Mouse (Mus musculus): ENCODE data around the gene Olfr56. TPM values are rescaled to one million over a fixed set of nuclear protein-coding genes. Genes with fewer than 3 reads are reported as not detected.

The Olfr56 gene
- polyA plus RNA-seq, 1 experiment from 2014 or later: 0.14 TPM

DNA sequence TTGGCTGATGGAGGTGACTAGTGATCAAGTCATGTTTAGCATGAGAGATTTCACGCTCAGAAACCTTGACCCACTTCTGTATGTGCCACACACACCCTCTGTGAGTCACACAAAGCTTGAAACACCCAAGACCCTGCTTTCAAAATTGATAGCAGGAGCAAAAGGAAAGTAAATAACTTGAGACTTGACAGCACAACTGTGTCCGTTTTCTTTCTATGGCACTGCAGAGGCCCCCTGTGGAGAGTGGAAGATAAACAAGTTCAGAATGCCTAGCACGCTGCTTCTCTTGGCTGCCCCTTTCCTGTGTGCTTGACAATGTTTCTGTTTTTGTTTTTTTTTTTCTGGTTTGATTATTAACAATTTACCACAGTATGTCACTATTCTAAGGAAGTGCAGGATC lies 106.2 kb downstream of the Olfr56 start:
- ATAC-seq (ENCODE audit: low FRiP score): no peak
- Histone ChIP-seq H3K27ac (ENCODE audit: low read depth, low read length) (no peak overlapping the region), H3K36me3 (ENCODE audit: control insufficient read depth, insufficient read depth, low read length) (no peaks in the 10 kb centered on the region), H3K4me2 (replicated peaks; ENCODE audit: low read depth, low read length) (no peak overlapping the region), H3K4me3 (ENCODE audit: low read depth, low read length) (no peak overlapping the region), H3K9ac (ENCODE audit: low read depth, low read length) (no peak overlapping the region), H3K9me3 (ENCODE audit: control insufficient read depth, low read length) (no peaks in the 10 kb centered on the region), H3K4me1 (replicated peaks; ENCODE audit: control insufficient read depth, insufficient read depth, low read length) (no peaks in the 10 kb centered on the region), H3K27me3 (ENCODE audit: control insufficient read depth, insufficient read depth, low read length) (no peaks in the 10 kb centered on the region)
- 36% methylated on average over 3 of the region's 3 CpGs for WGBS
- DNase-seq (ENCODE audit: low spot score): no peak

DNA sequence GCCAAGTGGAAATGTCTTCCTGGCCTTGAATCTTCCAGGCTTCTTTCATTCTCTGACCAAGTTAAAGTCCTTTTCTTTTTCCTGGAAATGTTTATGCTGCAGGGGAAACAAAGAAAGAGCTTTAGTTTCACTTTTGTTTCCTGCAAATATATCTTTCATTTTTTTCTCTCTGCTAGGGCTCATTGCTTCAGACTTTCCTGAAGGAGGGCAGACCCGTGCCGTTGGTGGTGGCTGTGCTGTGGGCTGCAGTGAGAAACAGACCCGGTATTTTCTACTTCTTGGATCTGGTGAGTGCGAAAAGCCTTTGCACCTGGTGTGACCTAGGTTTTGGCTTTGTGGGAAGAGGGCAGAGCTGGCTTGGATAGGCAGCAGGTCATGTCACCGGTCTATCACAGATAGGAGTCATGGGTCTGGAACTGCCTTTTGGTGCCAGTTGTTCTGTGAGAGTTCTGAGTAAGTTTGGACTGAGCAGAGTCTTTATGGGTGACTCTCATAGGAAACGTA lies 108.2 kb downstream of the Olfr56 start:
- no peak for DNase-seq (ENCODE audit: low spot score)
- Histone ChIP-seq H3K4me3 (ENCODE audit: low read depth, low read length) (no peak overlapping the region), H3K9ac (ENCODE audit: low read depth, low read length) (no peak overlapping the region), H3K27ac (ENCODE audit: low read depth, low read length) (no peak overlapping the region), H3K27me3 (ENCODE audit: control insufficient read depth, insufficient read depth, low read length) (no peaks in the 10 kb centered on the region), H3K9me3 (ENCODE audit: control insufficient read depth, low read length) (no peaks in the 10 kb centered on the region), H3K4me1 (replicated peaks; ENCODE audit: control insufficient read depth, insufficient read depth, low read length) (no peaks in the 10 kb centered on the region), H3K36me3 (ENCODE audit: control insufficient read depth, insufficient read depth, low read length) (no peaks in the 10 kb centered on the region), H3K4me2 (replicated peaks; ENCODE audit: low read depth, low read length) (no peak overlapping the region)
- no peak for ATAC-seq (ENCODE audit: low FRiP score)
- WGBS: 83% methylated on average over 6 of the region's 6 CpGs

DNA sequence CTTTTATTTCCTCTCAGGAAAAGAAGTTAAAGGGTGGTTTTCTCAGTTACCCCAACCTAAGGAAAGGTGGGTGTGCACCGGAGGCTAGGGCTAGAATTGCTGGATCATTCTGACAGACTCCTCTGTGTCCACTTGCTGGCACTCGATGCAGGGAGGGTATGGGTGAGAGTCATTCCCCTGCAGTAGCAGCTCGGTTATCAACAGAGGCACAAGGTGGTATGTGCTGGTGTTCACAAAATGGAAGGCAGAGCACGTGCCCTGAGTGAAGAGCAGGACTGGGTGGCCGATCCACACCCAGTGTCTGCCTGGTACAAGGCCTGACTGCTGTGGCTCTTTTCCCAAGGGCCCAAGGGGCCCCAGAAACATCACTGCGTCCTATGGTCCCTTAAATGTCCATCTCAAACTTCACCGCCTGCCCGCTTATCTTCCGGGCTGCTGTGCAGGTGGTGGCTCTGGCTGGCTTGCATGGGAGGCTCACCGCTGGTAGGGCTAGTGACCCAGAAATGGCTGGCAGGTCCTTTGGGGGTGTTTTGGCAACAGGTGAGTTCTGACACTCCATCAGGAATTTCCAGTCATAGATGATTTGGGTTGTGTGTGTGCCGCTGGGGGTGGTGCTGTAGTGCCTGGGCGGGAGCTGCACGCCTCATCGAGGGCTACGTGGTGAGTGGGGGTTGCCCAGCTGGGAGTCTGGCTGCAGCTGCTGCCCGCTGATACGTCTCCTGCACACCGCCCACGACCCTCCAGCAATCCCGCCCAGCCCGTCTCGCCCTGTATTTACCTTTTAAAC lies 109.3 kb downstream of the Olfr56 start:
- no peaks in the 10 kb centered on the region for H3K9me3 ChIP-seq (ENCODE audit: control insufficient read depth, low read length)
- WGBS: 46% methylated on average over 22 of the region's 22 CpGs
- no peak overlapping the region for H3K9ac ChIP-seq (ENCODE audit: low read depth, low read length)
- no peak overlapping the region for H3K4me3 ChIP-seq (ENCODE audit: low read depth, low read length)
- H3K4me2 ChIP-seq (replicated peaks; ENCODE audit: low read depth, low read length): no peak overlapping the region
- no peaks in the 10 kb centered on the region for H3K4me1 ChIP-seq (replicated peaks; ENCODE audit: control insufficient read depth, insufficient read depth, low read length)
- DNase-seq (ENCODE audit: low spot score) (peak; percentile 9), ATAC-seq (ENCODE audit: low FRiP score) (0 out of 2 replicates have a peak, but pooled peaks have one; percentile 38)
- H3K36me3 ChIP-seq (ENCODE audit: control insufficient read depth, insufficient read depth, low read length): no peaks in the 10 kb centered on the region
- no peak overlapping the region for H3K27ac ChIP-seq (ENCODE audit: low read depth, low read length)
- H3K27me3 ChIP-seq (ENCODE audit: control insufficient read depth, insufficient read depth, low read length): no peaks in the 10 kb centered on the region

- Histone ChIP-seq H3K4me2 (replicated peaks; ENCODE audit: low read depth, low read length) (no peak overlapping the region), H3K4me1 (replicated peaks; ENCODE audit: control insufficient read depth, insufficient read depth, low read length) (no peaks in the 10 kb centered on the region), H3K9ac (ENCODE audit: low read depth, low read length) (no peak overlapping the region), H3K27me3 (ENCODE audit: control insufficient read depth, insufficient read depth, low read length) (no peaks in the 10 kb centered on the region), H3K9me3 (ENCODE audit: control insufficient read depth, low read length) (no peaks in the 10 kb centered on the region), H3K27ac (ENCODE audit: low read depth, low read length) (no peak overlapping the region), H3K36me3 (ENCODE audit: control insufficient read depth, insufficient read depth, low read length) (no peaks in the 10 kb centered on the region), H3K4me3 (ENCODE audit: low read depth, low read length) (no peak overlapping the region)
- WGBS: 87% methylated on average over 5 of the region's 5 CpGs
- ATAC-seq (ENCODE audit: low FRiP score) (no peak), DNase-seq (ENCODE audit: low spot score) (no peak)
Observed at GRCm38 (mm10) chr11:49088990-49089652, 110.4 kb downstream of the Olfr56 start.

DNA sequence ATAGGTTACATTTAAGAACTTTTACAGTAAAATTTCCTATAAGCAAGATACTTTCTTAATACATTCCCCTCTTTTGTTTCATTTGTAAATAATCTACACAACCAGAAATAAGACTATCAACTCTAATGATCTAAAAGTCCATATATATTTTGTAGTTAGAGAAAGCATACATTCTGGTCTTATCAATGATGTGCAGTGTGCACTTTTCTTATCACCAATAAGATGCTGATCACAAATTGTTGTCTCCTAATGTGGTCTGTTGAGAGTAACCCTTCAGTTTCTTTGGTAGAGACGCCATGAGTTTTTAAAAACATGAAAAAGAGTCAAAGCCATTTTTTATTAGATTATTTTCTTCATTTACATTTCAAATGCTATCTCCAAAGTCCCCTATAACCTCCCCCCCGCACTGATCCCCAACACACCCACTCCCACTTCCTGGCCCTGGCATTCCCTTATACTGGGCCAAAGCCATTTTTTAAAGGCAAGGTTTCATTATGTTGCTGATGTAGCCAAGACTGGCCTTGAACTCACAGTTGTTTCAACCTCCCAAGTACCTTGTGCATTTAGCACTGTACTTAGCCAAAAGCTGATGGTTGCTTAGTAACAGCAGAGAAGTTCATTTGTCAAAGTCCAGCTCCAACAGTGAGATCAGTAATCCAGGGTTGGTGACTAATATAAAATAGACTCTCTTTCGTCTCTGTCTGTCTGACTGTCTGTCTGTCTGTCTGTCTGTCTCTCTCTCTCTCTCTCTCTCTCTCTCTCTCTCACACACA lies 111.2 kb downstream of the Olfr56 start:
- no peak for DNase-seq (ENCODE audit: low spot score)
- Histone ChIP-seq H3K27me3 (ENCODE audit: control insufficient read depth, insufficient read depth, low read length) (no peaks in the 10 kb centered on the region), H3K36me3 (ENCODE audit: control insufficient read depth, insufficient read depth, low read length) (no peaks in the 10 kb centered on the region), H3K4me2 (replicated peaks; ENCODE audit: low read depth, low read length) (no peak overlapping the region), H3K4me1 (replicated peaks; ENCODE audit: control insufficient read depth, insufficient read depth, low read length) (no peaks in the 10 kb centered on the region), H3K9ac (ENCODE audit: low read depth, low read length) (no peak overlapping the region), H3K27ac (ENCODE audit: low read depth, low read length) (no peak overlapping the region), H3K4me3 (ENCODE audit: low read depth, low read length) (no peak overlapping the region), H3K9me3 (ENCODE audit: control insufficient read depth, low read length) (no peaks in the 10 kb centered on the region)
- 83% methylated on average over 3 of the region's 3 CpGs for WGBS
- no peak for ATAC-seq (ENCODE audit: low FRiP score)

DNA sequence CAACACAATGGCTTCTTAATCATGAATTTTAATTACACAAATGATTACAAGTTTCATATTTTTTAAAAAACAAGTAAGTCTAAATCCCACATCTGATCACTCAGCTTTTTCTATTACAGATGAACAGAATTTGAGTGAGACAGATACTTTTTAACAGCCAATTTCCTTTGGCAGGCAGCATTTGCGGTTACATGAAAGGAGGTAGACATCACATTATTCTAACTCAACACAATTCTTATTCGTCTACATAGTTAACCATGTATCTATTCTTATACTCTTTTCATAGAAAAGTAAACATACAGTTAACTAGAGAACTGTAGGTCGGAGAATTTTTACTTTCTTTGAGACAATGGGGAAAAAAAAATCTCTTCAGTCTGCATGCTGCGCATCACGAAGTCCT lies 111.9 kb downstream of the Olfr56 start:
- H3K36me3 ChIP-seq (ENCODE audit: control insufficient read depth, insufficient read depth, low read length): no peaks in the 10 kb centered on the region
- H3K9ac ChIP-seq (ENCODE audit: low read depth, low read length): no peak overlapping the region
- H3K27me3 ChIP-seq (ENCODE audit: control insufficient read depth, insufficient read depth, low read length): no peaks in the 10 kb centered on the region
- H3K9me3 ChIP-seq (ENCODE audit: control insufficient read depth, low read length): no peaks in the 10 kb centered on the region
- no peak for ATAC-seq (ENCODE audit: low FRiP score)
- no peak for DNase-seq (ENCODE audit: low spot score)
- WGBS: 96% methylated on average over 5 of the region's 5 CpGs
- H3K4me3 ChIP-seq (ENCODE audit: low read depth, low read length): no peak overlapping the region
- no peak overlapping the region for H3K4me2 ChIP-seq (replicated peaks; ENCODE audit: low read depth, low read length)
- no peak overlapping the region for H3K27ac ChIP-seq (ENCODE audit: low read depth, low read length)
- H3K4me1 ChIP-seq (replicated peaks; ENCODE audit: control insufficient read depth, insufficient read depth, low read length): no peaks in the 10 kb centered on the region

- H3K4me1 ChIP-seq (replicated peaks; ENCODE audit: control insufficient read depth, insufficient read depth, low read length): no peaks in the 10 kb centered on the region
- H3K9ac ChIP-seq (ENCODE audit: low read depth, low read length): no peak overlapping the region
- H3K27me3 ChIP-seq (ENCODE audit: control insufficient read depth, insufficient read depth, low read length): no peaks in the 10 kb centered on the region
- H3K4me2 ChIP-seq (replicated peaks; ENCODE audit: low read depth, low read length): no peak overlapping the region
- H3K36me3 ChIP-seq (ENCODE audit: control insufficient read depth, insufficient read depth, low read length): no peaks in the 10 kb centered on the region
- H3K27ac ChIP-seq (ENCODE audit: low read depth, low read length): no peak overlapping the region
- no peak for ATAC-seq (ENCODE audit: low FRiP score)
- WGBS: 87% methylated on average over 4 of the region's 4 CpGs
- no peaks in the 10 kb centered on the region for H3K9me3 ChIP-seq (ENCODE audit: control insufficient read depth, low read length)
- no peak for DNase-seq (ENCODE audit: low spot score)
- H3K4me3 ChIP-seq (ENCODE audit: low read depth, low read length): no peak overlapping the region
Observed at GRCm38 (mm10) chr11:49091171-49091570, 112.5 kb downstream of the Olfr56 start.

- Histone ChIP-seq H3K36me3 (ENCODE audit: control insufficient read depth, insufficient read depth, low read length) (no peaks in the 10 kb centered on the region), H3K27me3 (ENCODE audit: control insufficient read depth, insufficient read depth, low read length) (no peaks in the 10 kb centered on the region), H3K4me3 (ENCODE audit: low read depth, low read length) (no peak overlapping the region), H3K9me3 (ENCODE audit: control insufficient read depth, low read length) (no peaks in the 10 kb centered on the region), H3K4me2 (replicated peaks; ENCODE audit: low read depth, low read length) (no peak overlapping the region), H3K27ac (ENCODE audit: low read depth, low read length) (no peak overlapping the region), H3K4me1 (replicated peaks; ENCODE audit: control insufficient read depth, insufficient read depth, low read length) (no peaks in the 10 kb centered on the region), H3K9ac (ENCODE audit: low read depth, low read length) (no peak overlapping the region)
- 88% methylated on average over 1 of the region's 1 CpGs for WGBS
- no peak for ATAC-seq (ENCODE audit: low FRiP score)
- no peak for DNase-seq (ENCODE audit: low spot score)
Observed at GRCm38 (mm10) chr11:49092053-49092586, 113.4 kb downstream of the Olfr56 start.
